Mouse (Mus musculus) erythroblast, embryonic 14.5 days (primary cell): Measurements from ENCODE around the gene Tceal3. TPM values are rescaled to one million over a fixed set of nuclear protein-coding genes. Genes with fewer than 3 reads are reported as not detected.
"Not testable (repeated sequence)": the region's sequence is repeated elsewhere in the genome, so short reads cannot be mapped to it uniquely, and the experiment has no call there.

Source experiments
- H3K27me3 ChIP-seq: 2 replicates; pipeline ENCODE4 v1.6.1; 2012; ENCODE audit warnings: inconsistent platforms; ENCODE audit not compliant: control insufficient read depth
- H3K36me3 ChIP-seq: 2 replicates; pipeline ENCODE4 v1.6.1; 2012; ENCODE audit warnings: mild to moderate bottlenecking, inconsistent platforms; ENCODE audit not compliant: control insufficient read depth
- H3K4me1 ChIP-seq: 2 replicates; pipeline ENCODE4 v1.6.1; 2012; ENCODE audit warnings: inconsistent platforms; ENCODE audit not compliant: control insufficient read depth
- H3K4me3 ChIP-seq: replicated peaks from 2 replicates; pipeline ENCODE3; 2012; ENCODE audit warnings: moderate library complexity, mild to moderate bottlenecking, inconsistent platforms
- H3K9me3 ChIP-seq: 2 replicates; pipeline ENCODE4 v1.6.1; 2012; ENCODE audit warnings: low read length, inconsistent platforms, mixed read lengths; ENCODE audit not compliant: control insufficient read depth
- GATA1 ChIP-seq: IDR thresholded peaks from 2 replicates; pipeline ENCODE4 v1.6.1; 2012; ENCODE audit warnings: low read length, inconsistent platforms, mixed read lengths
- TAL1 ChIP-seq: IDR thresholded peaks from 3 replicates; pipeline ENCODE4 v1.6.1; 2012; ENCODE audit warnings: low read length, inconsistent platforms, mixed read lengths
- polyA plus RNA-seq: library from polyadenylated mRNA; stranded (reverse); fragments of >175 nt; gene quantifications from 2 replicates; pipeline ENCODE4 v1.2.3, GENCODE M21; 2012

Tceal3 gene
- not detected in 2 replicates for polyA plus RNA-seq

GRCm38 (mm10) chrX:136590199-136590896 is at the start of gene Tceal3:
Tceal3 (plus strand) TSS chrX:136590842.
- H3K4me3 ChIP-seq, result no peak within 1 kb of the TSS
- H3K27me3 ChIP-seq, result no peaks in the 10 kb centered on the region
- TF ChIP-seq GATA1, result no peak
- TF ChIP-seq TAL1, result no peak
- H3K4me1 ChIP-seq, result no peaks in the 10 kb centered on the region
- no peaks in the 10 kb centered on the region for H3K9me3 ChIP-seq
- no peaks in the 10 kb centered on the region for H3K36me3 ChIP-seq

GRCm38 (mm10) chrX:136543956-136544355 is 46.7 kb upstream of the Tceal3 start, which contains the start of gene Kir3dl2:
Kir3dl2 (minus strand) TSS chrX:136544056.
- H3K27me3 ChIP-seq, H3K4me1 ChIP-seq, H3K36me3 ChIP-seq, H3K9me3 ChIP-seq, H3K4me3 ChIP-seq: not testable (repeated sequence)

GRCm38 (mm10) chrX:136569094-136569493 is 21.5 kb upstream of the Tceal3 start:
- H3K27me3 ChIP-seq, H3K36me3 ChIP-seq, H3K4me1 ChIP-seq, H3K9me3 ChIP-seq, H3K4me3 ChIP-seq: not testable (repeated sequence)

GRCm38 (mm10) chrX:136584617-136585016 is 6.0 kb upstream of the Tceal3 start:
- Histone ChIP-seq H3K36me3 (no peaks in the 10 kb centered on the region), H3K4me1 (no peaks in the 10 kb centered on the region), H3K27me3 (no peaks in the 10 kb centered on the region), H3K4me3 (no peak overlapping the region), H3K9me3 (no peaks in the 10 kb centered on the region)
- TF ChIP-seq GATA1, result no peak
- no peak for TF ChIP-seq TAL1

- Histone ChIP-seq H3K36me3 (no peaks in the 10 kb centered on the region), H3K4me1 (no peaks in the 10 kb centered on the region), H3K4me3 (no peak overlapping the region), H3K9me3 (no peaks in the 10 kb centered on the region), H3K27me3 (no peaks in the 10 kb centered on the region)
- TF ChIP-seq TAL1 (no peak), GATA1 (no peak)
These were observed 235 bp downstream of the Tceal3 start for GRCm38 (mm10) chrX:136590897-136591257.

DNA sequence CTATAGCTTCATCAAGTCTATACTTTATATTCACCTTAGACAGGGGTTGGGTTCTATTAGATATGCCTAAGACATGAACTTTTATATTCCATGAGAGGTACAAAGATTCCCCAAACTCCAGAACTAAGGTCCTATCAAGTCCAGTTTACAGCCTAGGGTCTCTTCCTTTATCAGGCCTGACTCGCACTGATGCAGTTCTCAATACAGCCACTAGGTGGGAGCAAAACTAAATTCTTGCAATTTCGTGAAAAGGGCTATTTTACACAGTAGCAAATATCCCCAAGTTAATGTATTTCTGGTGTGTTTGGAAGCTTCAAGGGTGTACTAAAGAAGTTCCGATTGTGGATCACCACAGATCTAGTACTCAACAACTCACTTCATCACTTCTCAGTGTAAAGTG is 8.8 kb downstream of the Tceal3 start:
- H3K9me3 ChIP-seq, result no peaks in the 10 kb centered on the region
- TF ChIP-seq TAL1 (no peak), GATA1 (no peak)
- no peaks in the 10 kb centered on the region for H3K4me1 ChIP-seq
- no peaks in the 10 kb centered on the region for H3K27me3 ChIP-seq
- no peaks in the 10 kb centered on the region for H3K36me3 ChIP-seq
- H3K4me3 ChIP-seq, result no peak overlapping the region

DNA sequence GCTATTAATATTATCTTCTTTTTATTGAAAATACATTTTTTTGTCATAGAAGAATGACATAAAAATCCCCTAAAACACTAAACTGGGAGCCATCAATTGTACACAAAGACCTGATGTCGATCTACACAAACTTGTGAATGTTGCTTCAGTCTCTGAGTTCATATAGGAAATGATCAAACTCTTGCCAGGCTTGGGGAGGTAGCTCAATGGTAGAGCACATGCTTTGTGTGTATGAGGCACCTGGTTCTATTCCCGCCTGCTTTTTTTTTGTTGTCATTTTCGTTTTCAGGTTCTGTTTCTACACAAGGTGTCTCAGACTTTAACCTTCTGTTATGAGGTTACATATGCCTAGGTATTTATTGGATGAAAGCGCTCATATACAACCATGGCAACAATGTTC is 16.3 kb downstream of the Tceal3 start:
- no peak overlapping the region for H3K4me3 ChIP-seq
- no peaks in the 10 kb centered on the region for H3K4me1 ChIP-seq
- H3K36me3 ChIP-seq, result no peaks in the 10 kb centered on the region
- TF ChIP-seq GATA1 (no peak), TAL1 (no peak)
- H3K27me3 ChIP-seq, result no peaks in the 10 kb centered on the region
- no peaks in the 10 kb centered on the region for H3K9me3 ChIP-seq

DNA sequence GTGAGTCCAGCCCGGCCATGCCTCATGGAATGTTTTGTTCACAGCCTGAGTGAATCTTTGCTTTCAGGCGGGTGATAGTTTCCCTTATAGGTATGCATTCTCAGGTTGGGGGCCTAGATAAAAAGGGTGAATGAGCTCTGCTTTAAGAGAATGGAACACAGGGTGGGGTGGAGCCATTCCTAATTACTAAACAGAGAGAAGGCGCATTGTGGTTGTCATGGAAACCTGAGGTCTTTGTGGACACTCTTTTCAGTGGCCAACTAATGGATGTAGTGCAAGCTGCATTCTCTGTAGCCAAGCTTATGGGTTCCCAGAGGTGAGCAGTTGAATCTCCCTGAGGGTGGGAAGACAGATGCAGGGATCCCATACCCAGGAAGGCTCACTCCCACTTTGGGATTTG is 16.8 kb downstream of the Tceal3 start:
- Histone ChIP-seq H3K36me3 (no peaks in the 10 kb centered on the region), H3K4me1 (no peaks in the 10 kb centered on the region), H3K27me3 (no peaks in the 10 kb centered on the region), H3K4me3 (no peak overlapping the region), H3K9me3 (no peaks in the 10 kb centered on the region)
- no peak for TF ChIP-seq GATA1
- no peak for TF ChIP-seq TAL1

DNA sequence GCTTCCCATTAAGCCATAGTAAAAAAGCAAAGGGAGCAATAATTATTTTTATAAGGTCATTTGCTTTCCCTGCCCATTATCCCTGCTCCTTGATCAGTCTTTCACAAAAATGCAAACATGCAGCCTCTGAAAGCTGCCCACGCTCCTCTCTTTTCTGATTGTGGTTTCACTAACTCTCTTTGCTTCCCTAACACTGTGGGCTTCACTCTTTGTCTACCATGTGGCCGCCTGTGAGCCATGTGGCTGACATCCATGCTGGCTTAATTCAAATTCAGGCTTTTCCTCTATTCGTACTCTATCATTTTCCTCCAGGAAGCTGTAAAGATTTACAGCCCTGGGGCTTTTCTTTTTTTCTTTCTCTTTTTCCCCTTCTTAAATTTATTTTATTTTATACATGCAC is 20.7 kb downstream of the Tceal3 start:
- TF ChIP-seq GATA1 (no peak), TAL1 (no peak)
- Histone ChIP-seq H3K36me3 (no peaks in the 10 kb centered on the region), H3K27me3 (no peaks in the 10 kb centered on the region), H3K4me1 (no peaks in the 10 kb centered on the region), H3K4me3 (no peak overlapping the region), H3K9me3 (no peaks in the 10 kb centered on the region)

GRCm38 (mm10) chrX:136615889-136616288 is 25.2 kb downstream of the Tceal3 start:
- H3K9me3 ChIP-seq, H3K4me3 ChIP-seq, H3K36me3 ChIP-seq, H3K4me1 ChIP-seq, H3K27me3 ChIP-seq: not testable (repeated sequence)
